Mouse (Mus musculus): ENCODE data around the gene Nptn. TPM values are rescaled to one million over a fixed set of nuclear protein-coding genes. Genes with fewer than 3 reads are reported as not detected.
A peak's percentile ranks its signal among the peaks of the same experiment; 100 is the strongest.

The Nptn gene
- polyA plus RNA-seq, 1 experiment from 2014 or later, result 130 TPM

DNA sequence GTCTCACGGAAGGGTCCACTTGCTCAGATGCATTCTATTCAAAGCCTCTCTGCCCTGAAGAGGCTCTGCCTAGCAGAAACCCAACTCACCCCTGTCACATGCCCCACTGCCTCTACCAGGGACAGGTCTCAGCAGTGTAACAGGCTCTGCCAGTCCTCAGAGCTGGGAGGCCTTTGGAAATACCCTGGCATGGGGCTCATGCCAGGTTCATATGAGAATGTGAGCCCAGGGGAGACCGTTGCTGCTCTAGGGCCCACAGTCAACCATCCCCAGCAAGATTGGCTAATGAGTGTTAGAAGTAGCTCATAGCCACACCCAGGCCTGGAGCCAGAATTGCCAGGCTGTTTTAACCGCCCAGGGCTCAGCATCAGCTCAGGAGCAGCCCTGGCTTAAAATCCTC, 32.3 kb upstream of the Nptn start:
- Histone ChIP-seq H3K4me2 (replicated peaks; ENCODE audit: low read depth) (no peak overlapping the region), H3K4me3 (ENCODE audit: low read depth, low read length) (no peak overlapping the region), H3K36me3 (ENCODE audit: control insufficient read depth, insufficient read depth, low read length) (no peaks in the 10 kb centered on the region), H3K27me3 (ENCODE audit: control insufficient read depth, insufficient read depth, low read length) (no peaks in the 10 kb centered on the region), H3K9ac (ENCODE audit: low read length) (no peak overlapping the region), H3K9me3 (ENCODE audit: control insufficient read depth, low read length) (no peaks in the 10 kb centered on the region), H3K27ac (replicated peaks) (no peak overlapping the region), H3K4me1 (replicated peaks; ENCODE audit: control insufficient read depth, insufficient read depth) (0 out of 2 replicates have a peak, but pooled peaks cover 3% of the 10 kb centered on the region)
- WGBS, result 71% methylated on average over 3 of the region's 3 CpGs
- no peak for TF ChIP-seq CTCF (IDR thresholded peaks at IDR 0.05; ENCODE audit: low read depth)
- DNase-seq (ENCODE audit: low spot score), result no peak
- ATAC-seq (ENCODE audit: low FRiP score, low TSS enrichment), result no peak

DNA sequence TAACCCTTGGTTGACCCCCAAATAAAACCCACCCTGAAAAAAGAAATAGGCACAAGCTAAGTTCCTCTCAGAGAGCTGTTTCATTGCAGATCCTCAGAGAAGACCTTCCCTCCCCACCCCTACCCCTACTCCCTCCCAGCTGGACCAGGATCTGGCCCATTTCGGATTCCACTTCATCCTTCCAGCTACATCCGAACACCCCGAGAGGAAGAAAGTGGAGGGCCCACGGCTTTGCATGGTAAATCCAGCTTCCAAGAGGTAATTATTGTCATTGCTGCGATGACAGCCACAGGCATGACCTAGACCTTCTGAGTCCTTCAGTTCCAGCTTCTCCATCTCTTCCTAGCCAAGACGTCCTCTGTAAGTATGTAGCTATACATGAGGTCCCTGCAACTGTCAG, 31.1 kb upstream of the Nptn start:
- H3K4me3 ChIP-seq (ENCODE audit: low read depth, low read length), result no peak overlapping the region
- no peaks in the 10 kb centered on the region for H3K27me3 ChIP-seq (ENCODE audit: control insufficient read depth, insufficient read depth, low read length)
- 93% methylated on average over 6 of the region's 6 CpGs for WGBS
- no peak for DNase-seq (ENCODE audit: low spot score)
- H3K27ac ChIP-seq (replicated peaks), result no peak overlapping the region
- peaks cover 3% of the 10 kb centered on the region; the same call in 1 of the 2 replicates for H3K4me1 ChIP-seq (replicated peaks; ENCODE audit: control insufficient read depth, insufficient read depth)
- TF ChIP-seq EP300 (optimal IDR thresholded peaks at IDR 0.05), result no peak
- TF ChIP-seq CTCF (IDR thresholded peaks at IDR 0.05; ENCODE audit: low read depth), result no peak
- no peaks in the 10 kb centered on the region for H3K36me3 ChIP-seq (ENCODE audit: control insufficient read depth, insufficient read depth, low read length)
- no peaks in the 10 kb centered on the region for H3K9me3 ChIP-seq (ENCODE audit: control insufficient read depth, low read length)
- H3K4me2 ChIP-seq (replicated peaks; ENCODE audit: low read depth), result no peak overlapping the region
- no peak overlapping the region for H3K9ac ChIP-seq (ENCODE audit: low read length)
- no peak for ATAC-seq (ENCODE audit: low FRiP score, low TSS enrichment)

DNA sequence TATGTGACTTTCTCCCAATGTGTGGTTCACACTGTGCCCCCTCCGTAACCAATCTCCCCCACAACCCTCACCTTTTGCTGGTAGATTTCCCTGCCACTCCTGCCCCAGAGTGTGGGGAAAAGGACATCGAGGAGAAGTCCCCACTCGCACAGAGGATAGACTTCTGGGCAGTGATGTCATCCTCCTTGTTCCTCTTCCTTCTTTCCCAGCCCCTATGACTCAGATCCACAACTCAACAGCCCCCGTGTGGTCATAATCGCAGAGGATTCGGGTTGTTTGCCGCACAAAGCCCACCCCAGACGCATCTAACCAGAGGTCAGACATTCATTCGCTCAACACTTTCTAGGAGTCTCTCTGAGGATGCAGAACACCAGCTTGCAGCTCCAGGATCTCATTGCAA, 30.0 kb upstream of the Nptn start:
- no peak for ATAC-seq (ENCODE audit: low FRiP score, low TSS enrichment)
- no peak overlapping the region for H3K4me3 ChIP-seq (ENCODE audit: low read depth, low read length)
- TF ChIP-seq EP300 (optimal IDR thresholded peaks at IDR 0.05), result no peak
- peak; percentile 30 for TF ChIP-seq CTCF (IDR thresholded peaks at IDR 0.05; ENCODE audit: low read depth)

DNA sequence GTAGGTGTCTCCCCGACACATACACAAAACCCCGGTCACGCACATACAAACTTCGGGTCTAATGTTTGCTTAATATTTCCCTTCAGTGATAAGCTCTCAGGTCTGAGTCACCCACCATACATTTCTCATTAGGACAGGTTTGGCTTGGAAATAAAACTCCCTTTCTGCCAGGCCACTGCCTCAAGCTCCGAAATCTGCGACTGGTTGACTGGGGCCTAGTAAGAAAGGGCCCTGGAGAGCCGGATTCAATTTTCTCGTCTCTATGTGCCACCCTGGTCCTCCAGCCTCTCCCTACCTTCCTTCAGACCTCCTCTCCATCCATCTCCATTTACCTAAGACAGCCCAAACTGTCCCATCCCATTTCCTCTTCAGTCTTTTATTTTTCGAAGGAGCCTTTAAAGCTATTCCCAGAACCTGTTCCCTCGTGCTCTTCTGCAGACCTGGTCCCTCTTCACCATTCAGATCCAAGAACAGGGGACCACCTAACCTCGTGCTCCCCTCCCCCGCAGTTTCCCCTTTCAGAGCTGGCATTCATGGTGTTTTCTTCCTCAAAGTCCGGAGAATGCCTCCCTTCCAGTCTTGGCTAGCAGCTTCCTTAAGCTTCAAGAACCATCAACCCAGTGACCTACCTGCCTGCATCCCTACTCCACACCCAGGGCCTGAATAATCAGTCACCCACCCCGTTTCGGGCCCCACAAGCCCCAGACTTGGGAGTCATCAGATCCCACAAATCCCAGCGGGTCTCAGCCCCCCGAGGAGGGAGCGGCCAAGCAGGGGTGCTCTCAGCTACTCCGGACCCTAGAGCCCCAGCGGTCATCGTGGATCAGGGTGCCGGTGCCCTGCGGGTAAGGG, 27.8 kb upstream of the Nptn start:
- TF ChIP-seq CTCF (IDR thresholded peaks at IDR 0.05; ENCODE audit: low read depth) (no peak), EP300 (optimal IDR thresholded peaks at IDR 0.05) (no peak)
- Histone ChIP-seq H3K4me1 (replicated peaks; ENCODE audit: control insufficient read depth, insufficient read depth) (peaks cover 4% of the 10 kb centered on the region), H3K27me3 (ENCODE audit: control insufficient read depth, insufficient read depth, low read length) (no peaks in the 10 kb centered on the region), H3K27ac (replicated peaks) (peak overlapping the region; percentile 96), H3K4me2 (replicated peaks; ENCODE audit: low read depth) (peak overlapping the region; percentile 96), H3K9me3 (ENCODE audit: control insufficient read depth, low read length) (no peaks in the 10 kb centered on the region), H3K4me3 (ENCODE audit: low read depth, low read length) (peak overlapping the region; percentile 82), H3K9ac (ENCODE audit: low read length) (peak overlapping the region; percentile 98), H3K36me3 (ENCODE audit: control insufficient read depth, insufficient read depth, low read length) (no peaks in the 10 kb centered on the region)
- 6% methylated on average over 23 of the region's 23 CpGs for WGBS
- DNase-seq (ENCODE audit: low spot score), result peak; percentile 58
- peak; percentile 9; the same call in 1 of the 2 replicates for ATAC-seq (ENCODE audit: low FRiP score, low TSS enrichment)

More for the DNA sequence above, 30.0 kb upstream of the Nptn start:
- WGBS, result 60% methylated on average over 9 of the region's 9 CpGs
- Histone ChIP-seq H3K36me3 (ENCODE audit: control insufficient read depth, insufficient read depth, low read length) (no peaks in the 10 kb centered on the region), H3K9me3 (ENCODE audit: control insufficient read depth, low read length) (no peaks in the 10 kb centered on the region), H3K27me3 (ENCODE audit: control insufficient read depth, insufficient read depth, low read length) (no peaks in the 10 kb centered on the region), H3K9ac (ENCODE audit: low read length) (no peak overlapping the region), H3K4me2 (replicated peaks; ENCODE audit: low read depth) (no peak overlapping the region), H3K27ac (replicated peaks) (no peak overlapping the region), H3K4me1 (replicated peaks; ENCODE audit: control insufficient read depth, insufficient read depth) (peaks cover under 1% of the 10 kb centered on the region; the same call in 1 of the 2 replicates)
- DNase-seq (ENCODE audit: low spot score), result no peak

DNA sequence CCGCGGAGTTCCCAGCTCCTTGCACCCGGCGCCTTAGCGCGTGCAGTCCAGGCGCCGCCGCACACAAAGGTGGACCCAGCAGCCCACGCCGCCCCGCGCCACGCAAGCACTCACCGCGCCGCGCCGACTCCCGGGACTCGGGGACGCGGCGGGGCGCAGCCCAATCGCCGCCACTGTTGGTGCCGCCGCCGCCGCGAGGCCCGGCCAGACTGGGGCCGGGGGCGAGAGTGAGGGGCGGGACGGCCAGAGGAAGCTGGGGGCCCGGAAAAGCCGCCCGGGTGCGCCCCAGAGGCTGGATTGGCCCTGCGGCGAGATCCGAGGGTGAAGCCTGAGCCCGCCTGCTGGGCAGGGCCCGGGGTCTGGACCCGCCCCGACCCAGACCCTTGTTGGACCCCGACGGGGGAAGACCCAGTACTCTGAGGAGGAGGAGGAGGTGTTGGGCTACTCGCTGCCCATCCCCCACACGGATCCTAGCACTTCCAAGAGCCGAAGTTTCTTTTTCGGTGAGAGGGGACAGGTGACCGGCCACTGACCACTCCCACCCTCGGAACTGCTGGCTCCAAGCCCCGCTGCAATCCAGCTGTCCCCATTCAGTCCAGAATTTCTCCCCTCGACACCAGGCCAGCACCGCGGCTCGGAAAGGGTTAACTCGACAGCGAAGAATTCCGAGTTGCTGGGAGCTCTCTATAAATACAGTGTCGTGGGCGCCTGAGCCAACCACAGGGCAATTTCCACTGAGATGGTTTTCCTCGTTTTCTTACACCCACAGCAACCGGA, 26.9 kb upstream of the Nptn start, which contains the start of gene Cd276:
Gene Cd276 (minus strand): TSS at position 530 of the 777 bp plus-strand sequence.
- TF ChIP-seq CTCF (IDR thresholded peaks at IDR 0.05; ENCODE audit: low read depth) (no peak), EP300 (optimal IDR thresholded peaks at IDR 0.05) (no peak)
- ATAC-seq (ENCODE audit: low FRiP score, low TSS enrichment) (peak; percentile 63), DNase-seq (ENCODE audit: low spot score) (peak; percentile 75)
- WGBS, result under 1% methylated on average over 56 of the region's 68 CpGs
- Histone ChIP-seq H3K9me3 (ENCODE audit: control insufficient read depth, low read length) (no peaks in the 10 kb centered on the region), H3K9ac (ENCODE audit: low read length) (peak within 1 kb of the TSS; percentile 98), H3K4me2 (replicated peaks; ENCODE audit: low read depth) (peak within 1 kb of the TSS; percentile 96), H3K4me3 (ENCODE audit: low read depth, low read length) (peak within 1 kb of the TSS; percentile 82), H3K27me3 (ENCODE audit: control insufficient read depth, insufficient read depth, low read length) (no peaks in the 10 kb centered on the region), H3K4me1 (replicated peaks; ENCODE audit: control insufficient read depth, insufficient read depth) (peaks cover 4% of the 10 kb centered on the region), H3K27ac (replicated peaks) (peak within 1 kb of the TSS; percentile 96), H3K36me3 (ENCODE audit: control insufficient read depth, insufficient read depth, low read length) (no peaks in the 10 kb centered on the region)

Measured in stomach, postnatal 0 days (tissue).